Mouse (Mus musculus) kidney, adult 2 months (tissue): ENCODE data around the gene Aco2. TPM values are rescaled to one million over a fixed set of nuclear protein-coding genes. Genes with fewer than 3 reads are reported as not detected.

Source experiments
- DNase-seq: peaks from one replicate; pipeline ENCODE4 v3.0.0; 2021
- H3K27ac ChIP-seq: fragments of 200-500 bp; 2 replicates; pipeline ENCODE4 v1.5.1; 2012; ENCODE audit warnings: low read depth, low read length, control low read depth, inconsistent platforms; ENCODE audit not compliant: insufficient read depth
- H3K27me3 ChIP-seq: fragments of 200-500 bp; replicated peaks from 2 replicates; pipeline ENCODE4 v1.6.1; 2012; ENCODE audit warnings: mild to moderate bottlenecking, moderate library complexity, low read length, inconsistent platforms; ENCODE audit not compliant: control insufficient read depth, insufficient read depth
- H3K36me3 ChIP-seq: fragments of 200-500 bp; 2 replicates; pipeline ENCODE4 v1.6.1; 2012; ENCODE audit warnings: mild to moderate bottlenecking, moderate library complexity, low read length, inconsistent platforms; ENCODE audit not compliant: control insufficient read depth, insufficient read depth
- H3K4me1 ChIP-seq: fragments of 200-500 bp; 2 replicates; pipeline ENCODE4 v1.6.1; 2011; ENCODE audit warnings: low read length; ENCODE audit not compliant: control insufficient read depth, insufficient read depth
- H3K4me3 ChIP-seq: fragments of 200-500 bp; 2 replicates; pipeline ENCODE4 v1.5.1; 2011; ENCODE audit warnings: mild to moderate bottlenecking, low read depth, low read length, control low read depth; ENCODE audit not compliant: insufficient read depth
- CTCF ChIP-seq: fragments of 200-500 bp; conservative IDR thresholded peaks from 2 replicates; pipeline ENCODE4 v1.5.1; 2011; ENCODE audit warnings: low read depth, mild to moderate bottlenecking, control low read depth, low read length, moderate library complexity, mixed read lengths; ENCODE audit not compliant: insufficient read depth, insufficient read length
- POLR2A ChIP-seq: fragments of 200-500 bp; IDR thresholded peaks from one replicate; pipeline ENCODE4 v1.6.1; 2011; ENCODE audit warnings: low read depth, low read length, control low read depth
- WGBS: fragments of 180-500 bp; shearing (Covaris S2); methylation state at CpG from one replicate; pipeline ENCODE4 v1.1.7; 2018; 5-methylcytosine and 5-hydroxymethylcytosine counted together
- polyA plus RNA-seq: library from polyadenylated mRNA; depleted of rRNA; stranded (reverse); fragments of >200 nt; gene quantifications from 2 replicates; pipeline ENCODE4 v1.2.3, GENCODE M21; 2012

Gene Aco2
- polyA plus RNA-seq, 1 experiment, result 915 TPM

GRCm38 (mm10) chr15:81914668-81915067, 42.6 kb downstream of the Aco2 start:
- H3K4me3 ChIP-seq, result no peak overlapping the region
- 80% methylated on average over 5 of the region's 5 CpGs for WGBS
- peaks cover 2% of the 10 kb centered on the region for H3K36me3 ChIP-seq
- H3K4me1 ChIP-seq, result peaks cover 6% of the 10 kb centered on the region; the same call in 1 of the 2 replicates
- H3K27me3 ChIP-seq, result no peaks in the 10 kb centered on the region
- TF ChIP-seq POLR2A (no peak), CTCF (no peak)
- DNase-seq, result no peak
- H3K27ac ChIP-seq, result no peak overlapping the region

GRCm38 (mm10) chr15:81915663-81916062, 43.6 kb downstream of the Aco2 start:
- Histone ChIP-seq H3K27ac (no peak overlapping the region), H3K27me3 (no peaks in the 10 kb centered on the region), H3K4me3 (no peak overlapping the region), H3K36me3 (peaks cover 2% of the 10 kb centered on the region), H3K4me1 (peaks cover 6% of the 10 kb centered on the region; the same call in 1 of the 2 replicates)
- DNase-seq, result no peak
- 52% methylated on average over 5 of the region's 5 CpGs for WGBS
- TF ChIP-seq POLR2A (no peak), CTCF (no peak)

GRCm38 (mm10) chr15:81917201-81917600, 45.1 kb downstream of the Aco2 start:
- Histone ChIP-seq H3K4me1 (peaks cover 6% of the 10 kb centered on the region; the same call in 1 of the 2 replicates), H3K27ac (no peak overlapping the region), H3K27me3 (no peaks in the 10 kb centered on the region), H3K4me3 (no peak overlapping the region), H3K36me3 (no peaks in the 10 kb centered on the region; the same call in 1 of the 2 replicates)
- no peak for TF ChIP-seq CTCF
- TF ChIP-seq POLR2A, result no peak
- WGBS, result 69% methylated on average over 12 of the region's 12 CpGs
- DNase-seq, result no peak

DNA sequence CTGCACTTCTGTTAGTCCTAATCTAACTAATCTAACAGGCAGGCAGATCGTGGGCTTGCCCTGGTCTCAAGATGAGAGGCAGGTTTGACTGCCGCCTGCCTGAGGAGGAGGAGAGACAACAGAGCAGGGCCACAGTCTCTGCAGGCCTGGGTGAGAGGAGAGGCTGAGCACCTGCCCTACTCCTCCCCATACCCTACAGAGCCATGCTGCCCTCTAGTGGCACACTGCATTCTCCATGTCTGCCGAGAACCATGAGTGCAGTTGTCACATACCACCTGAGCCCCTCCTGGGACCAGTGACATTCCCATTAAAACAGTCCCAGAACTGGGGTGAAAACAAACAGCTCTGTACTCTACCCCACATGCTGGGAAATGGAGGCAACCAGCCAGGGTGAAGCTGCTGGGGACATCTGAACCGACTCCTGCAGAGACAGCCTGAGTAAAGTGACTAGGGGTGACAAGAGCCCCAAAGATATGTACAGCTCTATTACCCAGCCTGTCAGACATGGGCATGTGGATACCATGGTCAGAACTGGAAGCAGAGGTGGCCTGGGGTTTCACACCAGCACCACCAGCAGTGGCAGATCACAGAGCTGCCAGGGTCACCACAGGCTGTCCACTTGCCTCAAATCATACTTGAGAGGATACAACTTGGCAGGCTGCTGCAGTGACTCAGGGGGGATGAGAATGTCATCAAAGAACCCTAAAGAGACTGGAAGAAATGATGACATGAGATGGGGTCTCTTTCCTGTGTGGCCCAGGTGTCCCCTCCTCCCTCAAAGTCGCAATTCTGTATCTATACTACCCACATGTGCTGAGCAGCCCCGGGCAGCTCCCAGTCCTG, 45.7 kb downstream of the Aco2 start:
- TF ChIP-seq POLR2A (no peak), CTCF (peak; percentile 98)
- H3K4me3 ChIP-seq, result no peak overlapping the region
- H3K27ac ChIP-seq, result no peak overlapping the region
- no peaks in the 10 kb centered on the region for H3K27me3 ChIP-seq
- H3K4me1 ChIP-seq, result peaks cover 6% of the 10 kb centered on the region; the same call in 1 of the 2 replicates
- H3K36me3 ChIP-seq, result no peaks in the 10 kb centered on the region; the same call in 1 of the 2 replicates
- 56% methylated on average over 6 of the region's 6 CpGs for WGBS
- peak; percentile 78 for DNase-seq

GRCm38 (mm10) chr15:81919062-81919461, 47.0 kb downstream of the Aco2 start:
- 32% methylated on average over 5 of the region's 5 CpGs for WGBS
- H3K27ac ChIP-seq, result no peak overlapping the region
- H3K27me3 ChIP-seq, result no peaks in the 10 kb centered on the region
- peaks cover 6% of the 10 kb centered on the region; the same call in 1 of the 2 replicates for H3K4me1 ChIP-seq
- TF ChIP-seq POLR2A (no peak), CTCF (no peak)
- peak; percentile 64 for DNase-seq
- H3K36me3 ChIP-seq, result no peaks in the 10 kb centered on the region; the same call in 1 of the 2 replicates
- H3K4me3 ChIP-seq, result no peak overlapping the region

- Histone ChIP-seq H3K36me3 (no peaks in the 10 kb centered on the region), H3K4me1 (peaks cover 11% of the 10 kb centered on the region; the same call in 1 of the 2 replicates), H3K27ac (no peak overlapping the region), H3K4me3 (no peak overlapping the region), H3K27me3 (no peaks in the 10 kb centered on the region)
- TF ChIP-seq CTCF (no peak), POLR2A (no peak)
- WGBS, result 84% methylated on average over 10 of the region's 10 CpGs
- no peak for DNase-seq
Observed at GRCm38 (mm10) chr15:81920546-81921217, 48.6 kb downstream of the Aco2 start.

- TF ChIP-seq POLR2A (no peak), CTCF (no peak)
- H3K27me3 ChIP-seq, result no peaks in the 10 kb centered on the region
- DNase-seq, result no peak
- WGBS, result 62% methylated on average over 5 of the region's 5 CpGs
- H3K36me3 ChIP-seq, result no peaks in the 10 kb centered on the region
- H3K4me1 ChIP-seq, result peaks cover 11% of the 10 kb centered on the region; the same call in 1 of the 2 replicates
- no peak overlapping the region for H3K4me3 ChIP-seq
- H3K27ac ChIP-seq, result no peak overlapping the region
Observed at GRCm38 (mm10) chr15:81921255-81921654, 49.1 kb downstream of the Aco2 start.
